Mouse (Mus musculus) adipocyte (in vitro differentiated cells): ENCODE results near the gene Sinhcaf.
"Not testable (repeated sequence)": the region's sequence is repeated elsewhere in the genome, so short reads cannot be mapped to it uniquely, and the experiment has no call there.

Source experiments
- DNase-seq: peaks from one replicate; pipeline ENCODE4 v3.0.0-alpha.2; 2016; ENCODE audit warnings: low spot score

Gene Sinhcaf

GRCm38 (mm10) chr6:148945509-148946408 lies 508 bp downstream of the Sinhcaf start:
- DNase-seq = no peak

- peak; percentile 35 for DNase-seq
Measured at GRCm38 (mm10) chr6:148944767-148945508, 1.3 kb downstream of the Sinhcaf start.

GRCm38 (mm10) chr6:148944344-148944766 lies 1.9 kb downstream of the Sinhcaf start:
- no peak for DNase-seq

- DNase-seq = no peak
Measured at GRCm38 (mm10) chr6:148943695-148944094, 2.6 kb downstream of the Sinhcaf start.

GRCm38 (mm10) chr6:148942406-148942805 lies 3.9 kb downstream of the Sinhcaf start:
- no peak for DNase-seq

- no peak for DNase-seq
Measured at GRCm38 (mm10) chr6:148941880-148942279, 4.4 kb downstream of the Sinhcaf start.

- DNase-seq = not testable (repeated sequence)
Measured at GRCm38 (mm10) chr6:148940383-148940782, 5.9 kb downstream of the Sinhcaf start.

- DNase-seq = no peak
Measured at GRCm38 (mm10) chr6:148937693-148938092, 8.6 kb downstream of the Sinhcaf start.

GRCm38 (mm10) chr6:148934961-148935590 lies 11.2 kb downstream of the Sinhcaf start:
- no peak for DNase-seq

GRCm38 (mm10) chr6:148931281-148931680 lies 15.0 kb downstream of the Sinhcaf start:
- no peak for DNase-seq

GRCm38 (mm10) chr6:148918841-148919398 lies 27.3 kb downstream of the Sinhcaf start:
- no peak for DNase-seq

GRCm38 (mm10) chr6:148917672-148918071 lies 28.6 kb downstream of the Sinhcaf start:
- DNase-seq = no peak

- DNase-seq = peak; percentile 39
Measured at GRCm38 (mm10) chr6:148916817-148917216, 29.4 kb downstream of the Sinhcaf start.

- DNase-seq = peak; percentile 84
Measured at GRCm38 (mm10) chr6:148913938-148914337, 32.3 kb downstream of the Sinhcaf start.

- not testable (repeated sequence) for DNase-seq
Measured at GRCm38 (mm10) chr6:148911906-148912305, 34.4 kb downstream of the Sinhcaf start.

- no peak for DNase-seq
Measured at GRCm38 (mm10) chr6:148906958-148907357, 39.3 kb downstream of the Sinhcaf start.

GRCm38 (mm10) chr6:148902728-148903127 lies 43.5 kb downstream of the Sinhcaf start:
- DNase-seq = no peak

GRCm38 (mm10) chr6:148896507-148896851 lies 49.8 kb downstream of the Sinhcaf start:
- DNase-seq = no peak

GRCm38 (mm10) chr6:148895773-148896506 lies 50.3 kb downstream of the Sinhcaf start, which contains the start of gene Caprin2:
Gene Caprin2, minus strand, starts transcription at chr6:148896237.
- peak; percentile 77 for DNase-seq

GRCm38 (mm10) chr6:148894888-148895772 lies 51.1 kb downstream of the Sinhcaf start:
- DNase-seq = peak; percentile 24
